Mouse (Mus musculus): ENCODE results near the gene Rsbn1l.

DNA sequence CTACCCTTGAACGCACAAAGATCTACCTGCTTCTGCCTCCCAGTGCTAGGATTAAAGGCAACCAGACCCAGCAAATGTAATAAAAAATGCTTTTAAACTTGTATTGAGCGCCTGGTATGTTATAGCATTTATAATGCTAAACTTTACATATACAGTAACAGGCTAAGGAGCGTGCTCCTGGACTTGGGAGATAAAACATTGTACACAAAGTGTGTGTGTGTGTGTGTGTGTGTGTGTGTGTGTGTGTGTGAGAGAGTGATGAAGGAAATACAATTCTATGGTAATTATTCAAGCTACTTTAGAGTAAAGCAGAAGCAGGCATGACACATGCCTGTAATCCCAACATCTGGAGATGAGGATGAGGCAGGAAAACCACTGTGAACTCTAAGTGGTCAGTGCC is at the start of gene Rsbn1l:
- no peak for TF ChIP-seq GATA1 (IDR thresholded peaks at IDR 0.05; ENCODE audit: low read length)
- no peak for TF ChIP-seq TAL1 (IDR thresholded peaks at IDR 0.05; ENCODE audit: low read length)
